Mouse (Mus musculus): ENCODE results near the gene Ubxn6.
"Not testable (repeated sequence)": the region's sequence is repeated elsewhere in the genome, so short reads cannot be mapped to it uniquely, and the experiment has no call there.

Gene Ubxn6

GRCm38 (mm10) chr17:56100811-56101210 lies 26.0 kb upstream of the Ubxn6 start:
- no peak for DNase-seq

GRCm38 (mm10) chr17:56098711-56099572 lies 24.1 kb upstream of the Ubxn6 start:
- DNase-seq = no peak

DNA sequence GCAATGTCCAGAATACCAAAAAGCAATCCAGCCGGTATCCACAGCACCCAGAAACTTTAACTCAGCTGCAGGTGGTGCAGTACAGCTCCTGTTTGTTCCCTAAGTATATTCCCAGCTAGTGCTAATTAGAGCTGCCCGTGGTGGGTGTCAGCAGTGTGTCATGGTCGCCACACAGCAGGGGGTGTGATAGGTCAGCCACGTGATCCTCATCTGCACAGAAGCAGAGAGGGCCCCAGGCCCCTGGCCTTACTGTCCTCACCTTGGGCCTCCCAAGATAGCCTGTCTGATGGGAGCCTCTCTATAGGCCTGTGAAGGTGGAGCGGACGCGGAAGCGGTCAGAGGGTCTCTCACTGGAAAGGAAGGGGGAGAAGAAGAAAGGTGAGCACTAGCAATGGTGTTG lies 23.4 kb upstream of the Ubxn6 start:
- DNase-seq = no peak

GRCm38 (mm10) chr17:56096883-56097282 lies 22.1 kb upstream of the Ubxn6 start:
- DNase-seq = no peak

DNA sequence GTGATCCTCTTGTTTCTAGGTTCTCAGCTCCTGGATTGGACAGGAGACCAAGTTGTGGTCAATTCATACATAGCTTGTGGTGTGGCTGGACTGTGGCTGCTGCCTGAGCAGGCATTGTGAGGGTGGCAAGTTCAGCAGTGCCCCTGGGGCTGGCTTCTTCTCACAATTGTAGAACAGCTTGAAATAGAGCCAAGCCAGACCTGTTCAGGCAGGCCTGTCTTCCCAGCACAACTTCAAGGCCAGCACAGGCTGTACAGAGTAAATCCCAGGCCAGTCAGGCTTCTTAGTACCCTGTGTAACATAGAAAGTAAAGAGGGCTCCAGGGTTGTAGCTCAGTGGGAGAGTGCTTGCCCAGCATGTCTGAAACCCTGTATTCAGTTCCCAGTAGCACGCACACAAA lies 18.0 kb upstream of the Ubxn6 start:
- no peak for DNase-seq

DNA sequence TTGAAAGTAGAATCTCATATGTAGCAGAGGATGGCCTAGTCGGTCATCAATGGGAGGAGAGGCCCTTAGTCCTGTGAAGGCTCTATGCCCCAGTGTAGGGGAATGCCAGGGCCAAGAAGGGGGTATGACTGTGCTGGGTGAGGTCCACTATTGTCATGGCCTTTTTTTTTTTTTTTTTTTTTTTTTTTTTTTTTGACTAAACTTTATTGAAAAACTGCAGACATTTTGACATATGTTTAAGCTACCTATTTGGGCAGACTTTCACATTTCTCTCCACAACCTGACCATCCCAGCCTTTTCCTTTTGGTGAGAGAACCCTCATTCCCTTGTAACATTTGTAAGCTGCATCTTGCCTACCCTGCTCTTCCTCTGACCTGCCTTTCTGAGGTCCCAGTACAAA lies 17.5 kb upstream of the Ubxn6 start:
- no peak for DNase-seq

DNA sequence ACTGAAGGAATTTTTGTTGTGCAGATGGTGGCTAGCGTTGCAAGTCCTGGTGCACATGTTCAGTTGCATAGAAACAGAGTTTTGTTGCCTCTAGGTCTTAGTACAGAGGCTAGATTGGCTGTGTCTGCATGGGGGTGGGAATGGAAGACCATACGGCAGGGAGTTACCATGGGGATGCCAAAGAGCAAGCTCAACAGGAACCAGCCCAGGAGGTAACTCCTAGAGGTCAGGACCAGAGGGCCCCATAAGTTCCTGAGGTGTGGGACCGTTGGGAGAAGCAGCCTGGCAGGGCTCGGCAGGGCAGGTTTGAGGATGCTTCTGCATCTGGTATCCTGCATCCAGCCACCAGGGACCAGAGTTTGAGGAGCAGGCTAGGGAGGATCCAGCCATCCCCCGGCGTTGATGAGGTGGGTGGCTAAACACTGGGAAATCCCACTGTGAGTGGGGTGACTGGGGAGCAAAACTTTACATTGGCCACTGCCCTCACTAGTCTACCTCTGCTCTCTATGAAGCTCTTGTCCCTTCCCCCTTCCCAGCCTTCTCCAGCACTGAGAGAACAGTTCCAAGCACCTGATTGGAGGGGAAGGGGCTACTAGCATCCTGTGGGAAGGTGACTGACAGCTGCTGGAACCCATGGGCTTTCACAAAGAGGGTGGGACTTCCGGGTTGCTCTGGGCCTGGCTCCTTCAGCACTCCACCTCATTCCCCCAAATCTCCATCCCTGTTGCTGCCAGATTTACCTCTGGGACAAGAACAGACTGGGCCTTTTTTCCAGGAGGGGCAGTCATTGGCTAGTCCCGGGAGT lies 6.2 kb upstream of the Ubxn6 start:
- DNase-seq = peak; percentile 19

- DNase-seq = no peak
These were observed 5.1 kb upstream of the Ubxn6 start for GRCm38 (mm10) chr17:56079921-56080320.

DNA sequence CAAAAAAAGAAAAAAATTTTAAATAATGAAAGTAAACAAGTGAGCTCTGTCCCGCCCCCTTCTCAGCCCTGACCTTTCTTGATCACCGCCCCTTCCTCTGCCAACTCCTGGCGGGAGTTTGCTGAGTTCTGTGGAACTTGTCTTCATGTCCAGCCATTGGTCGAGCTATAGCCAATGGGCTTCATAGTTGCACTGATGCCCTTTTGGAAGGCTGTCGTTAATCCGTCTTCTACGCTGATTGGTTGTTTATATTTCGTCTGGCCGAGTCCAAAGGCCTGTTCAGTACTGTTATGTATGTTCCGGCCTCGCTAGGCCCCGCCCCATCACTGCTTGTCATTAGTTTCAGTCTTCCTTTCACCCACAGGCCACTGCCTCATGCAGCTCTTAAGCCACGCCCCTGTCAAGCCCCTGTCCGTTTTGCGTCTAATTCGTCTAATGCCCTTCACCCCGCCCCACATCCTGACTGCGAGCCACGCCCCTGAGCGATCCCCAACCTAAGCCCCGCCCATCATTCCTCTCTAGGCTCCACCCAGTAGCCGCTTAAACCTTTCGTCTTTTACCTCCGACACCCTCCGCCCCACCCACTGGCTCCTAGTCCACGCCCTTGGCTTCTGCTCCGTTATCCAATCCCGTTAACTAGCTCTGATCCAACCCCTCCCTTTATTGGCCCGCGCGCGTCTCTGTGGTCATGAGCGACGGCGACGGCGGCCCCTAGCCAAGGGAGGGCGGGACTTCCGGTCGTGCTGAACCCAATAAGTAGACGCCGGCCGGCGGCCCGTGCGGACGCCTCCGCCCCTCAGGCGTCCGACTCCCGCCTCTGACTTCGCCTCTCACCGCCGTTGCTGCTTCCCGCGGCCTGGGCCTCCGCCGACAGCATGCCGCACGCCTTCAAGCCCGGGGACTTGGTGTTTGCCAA lies 4.3 kb upstream of the Ubxn6 start, which contains the start of gene Hdgfl2:
Hdgfl2 (plus strand) TSS at position 755 of the 916 bp plus-strand sequence.
- DNase-seq = peak; percentile 100

DNA sequence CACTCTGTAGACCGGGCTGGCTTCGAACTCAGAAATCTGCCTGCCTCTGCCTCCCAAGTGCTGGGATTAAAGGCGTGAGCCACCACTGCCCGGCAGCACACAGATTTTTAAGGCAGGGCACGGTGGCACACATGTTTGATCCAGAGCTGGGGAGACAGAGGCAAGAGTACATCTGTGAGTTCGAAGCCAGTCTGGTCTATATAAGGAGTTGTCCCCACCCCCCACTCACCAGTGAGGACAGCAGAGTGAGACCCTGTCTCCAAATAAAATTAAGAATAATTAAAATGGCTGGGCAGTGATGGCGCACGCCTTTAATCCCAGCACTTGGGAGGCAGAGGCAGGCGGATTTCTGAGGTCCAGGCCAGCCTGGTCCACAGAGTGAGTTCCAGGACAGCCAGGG lies 3.5 kb upstream of the Ubxn6 start:
- not testable (repeated sequence) for DNase-seq

DNA sequence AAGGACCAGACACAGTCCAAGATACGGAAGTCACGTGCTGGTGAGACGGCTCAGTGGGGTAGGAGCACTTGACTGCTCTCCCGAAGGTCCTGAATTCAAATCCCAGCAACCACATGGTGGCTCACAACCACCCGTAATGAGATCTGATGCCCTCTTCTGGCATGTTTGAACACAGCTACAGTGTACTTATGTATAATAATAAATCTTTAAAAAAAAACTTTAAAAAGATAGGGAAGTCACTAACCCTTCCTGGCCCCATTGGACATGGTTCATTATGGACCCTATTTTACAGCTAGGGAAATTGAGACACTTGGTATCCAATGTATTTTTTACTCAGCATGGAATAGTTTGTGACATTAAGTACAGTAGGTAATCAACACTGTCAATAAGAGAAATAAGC lies 2.7 kb upstream of the Ubxn6 start:
- no peak for DNase-seq

- DNase-seq = peak; percentile 91
These were observed 566 bp downstream of the Ubxn6 start for GRCm38 (mm10) chr17:56074097-56074826.

- DNase-seq = no peak
These were observed 2.6 kb downstream of the Ubxn6 start for GRCm38 (mm10) chr17:56072243-56072642.

DNA sequence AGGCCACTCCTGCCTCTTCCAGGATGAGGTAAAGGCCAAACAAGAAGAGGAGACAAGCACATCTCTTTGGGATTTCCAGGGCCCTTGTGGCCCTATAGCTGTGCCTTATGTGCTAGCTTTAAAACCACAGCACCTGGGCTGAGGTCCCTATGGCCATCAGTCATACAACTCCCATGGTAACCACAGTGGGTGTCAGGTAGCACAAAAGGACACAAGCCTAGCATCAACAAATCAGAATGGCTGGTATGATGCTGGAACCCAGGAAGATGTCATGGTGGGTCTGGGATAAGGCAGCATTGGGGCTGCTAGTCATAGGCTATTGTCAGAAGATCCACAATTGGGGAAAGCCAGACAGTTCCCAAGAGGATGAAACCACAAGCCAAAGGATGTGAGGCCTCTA lies 3.7 kb downstream of the Ubxn6 start:
- DNase-seq = no peak

GRCm38 (mm10) chr17:56069066-56069465 lies 5.8 kb downstream of the Ubxn6 start:
- no peak for DNase-seq

DNA sequence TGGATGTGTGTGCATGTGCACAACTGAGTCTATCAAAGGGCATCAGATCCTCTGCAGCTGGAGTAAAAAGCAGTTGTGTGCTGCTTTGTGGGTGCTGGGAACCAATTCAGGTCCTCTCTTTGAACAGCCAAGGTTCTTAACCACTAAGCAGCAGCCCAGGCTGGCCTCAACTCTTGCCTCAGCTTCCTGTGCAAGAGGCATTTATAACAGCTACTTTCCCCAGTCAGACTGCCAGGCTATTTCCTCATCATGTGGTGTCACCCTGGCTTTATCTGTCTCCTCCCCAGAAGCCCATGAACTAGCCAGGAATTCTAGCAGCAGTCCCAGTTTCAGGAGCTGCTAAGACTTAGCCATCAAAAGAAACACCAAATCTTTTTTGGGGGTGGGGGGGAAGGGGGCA lies 8.4 kb downstream of the Ubxn6 start:
- no peak for DNase-seq

- not testable (repeated sequence) for DNase-seq
These were observed 9.1 kb downstream of the Ubxn6 start for GRCm38 (mm10) chr17:56065715-56066114.

GRCm38 (mm10) chr17:56062081-56062480 lies 12.7 kb downstream of the Ubxn6 start:
- no peak for DNase-seq

DNA sequence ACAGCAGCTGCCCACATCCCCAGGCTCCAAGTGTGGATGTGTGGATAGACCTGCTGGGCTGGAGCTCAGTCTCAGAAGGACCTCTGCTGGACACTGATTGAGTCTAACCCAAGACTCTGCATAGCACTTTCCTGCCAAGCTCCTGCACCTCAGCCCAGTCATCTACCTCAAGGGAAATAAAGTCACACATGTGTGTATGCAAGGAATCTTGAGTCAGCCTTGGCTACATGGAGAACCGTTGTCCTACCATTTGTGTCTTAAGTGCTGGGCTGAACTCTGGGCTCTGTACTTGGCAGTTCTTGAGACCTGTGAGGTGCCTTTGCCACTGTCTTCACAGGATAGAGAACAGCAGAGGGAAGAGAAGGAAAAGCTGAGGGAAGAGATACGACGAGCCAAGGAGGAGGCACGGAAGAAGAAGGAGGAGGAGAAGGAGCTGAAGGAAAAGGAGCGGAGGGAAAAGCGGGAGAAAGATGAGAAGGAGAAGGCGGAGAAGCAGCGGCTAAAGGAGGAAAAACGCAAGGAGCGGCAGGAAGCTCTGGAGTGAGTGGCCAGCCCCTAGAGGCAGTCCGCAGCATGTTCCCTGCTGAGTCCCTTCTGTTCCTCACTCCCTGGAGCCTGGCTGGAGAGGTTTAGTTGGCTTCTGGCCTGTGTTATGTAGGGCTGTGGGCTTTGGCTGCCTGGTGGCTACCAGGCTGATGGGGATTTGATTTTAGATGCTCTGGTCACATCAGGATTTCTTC lies 17.3 kb downstream of the Ubxn6 start:
- no peak for DNase-seq

GRCm38 (mm10) chr17:56055945-56056678 lies 18.7 kb downstream of the Ubxn6 start:
- DNase-seq = no peak

- DNase-seq = no peak
These were observed 19.9 kb downstream of the Ubxn6 start for GRCm38 (mm10) chr17:56054938-56055337.
